Mouse (Mus musculus): ENCODE data around the gene Gpr183.

GRCm38 (mm10) chr14:121952046-121952400 is 13.0 kb downstream of the Gpr183 start:
- no peak for TF ChIP-seq POLR2A (IDR thresholded peaks at IDR 0.05; ENCODE audit: control insufficient read depth, extremely low read depth, insufficient read depth, low read length, poor library complexity)
- TF ChIP-seq CTCF (IDR thresholded peaks at IDR 0.05; ENCODE audit: borderline replicate concordance, control insufficient read depth, extremely low read depth, insufficient read depth, low read length, poor library complexity): no peak

Data from thymus, adult 2 months (tissue).